ENCODE assay signal across 8 mouse cellular contexts in genomic region chr11:102087081-102087751, GRCm38 (mm10). TPM values are rescaled to one million over a fixed set of nuclear protein-coding genes. Genes with fewer than 3 reads are reported as not detected.
DNase-seq lines count a peak whose midpoint lies in the region; ATAC-seq lines count a peak whose summit lies in the region.

No protein-coding gene starts in this region.

- peak; percentile 17 for DNase-seq in adipocyte (ENCODE audit: low spot score)
- peak; percentile 94 for DNase-seq in embryo, embryonic 10 days (ENCODE audit: low spot score)
- peak; percentile 47 for DNase-seq in gastrocnemius, postnatal 10 days
- peak; percentile 76 to 87 for DNase-seq in left cerebral cortex, adult 9 months (ENCODE audit: low spot score in 2 of 2)
- peak; percentile 89 to 92 for DNase-seq in right cerebral cortex, postnatal 10 days (ENCODE audit: low spot score in 2 of 2)
- DNase-seq in urinary bladder, postnatal 14 days (ENCODE audit: low spot score), result peak; percentile 73

- H3K36me3 ChIP-seq in megakaryocyte, embryonic 14.5 days (replicated peaks; ENCODE audit: low read length), result peaks cover 12% of the 10 kb centered on the region

- H3K4me1 ChIP-seq in megakaryocyte, embryonic 14.5 days, result peaks cover 52% of the 10 kb centered on the region

- peak overlapping the region; percentile 91 for H3K4me3 ChIP-seq in megakaryocyte, embryonic 14.5 days (replicated peaks)

- peaks cover 56% of the 10 kb centered on the region for H3K27me3 ChIP-seq in megakaryocyte, embryonic 14.5 days (replicated peaks)

- peaks cover 25% of the 10 kb centered on the region for H3K9me3 ChIP-seq in megakaryocyte, embryonic 14.5 days

- ATAC-seq in inflammation-experienced regulatory T-cells, adult 6 months, result peak; percentile 84

RNA-seq across cellular contexts. Expression of gene Mpp2, which starts 1.1 kb away (rescaled TPM):
- total RNA-seq in gastrocnemius, postnatal 10 days (2021), result 1 to 10 TPM; 1.1 to 1.5 TPM
- 1 to 10 TPM; 1.8 to 6.9 (median 3.5) TPM for polyA plus RNA-seq in inflammation-experienced regulatory T-cells, adult 6 months (2017; shearing (Covaris generic))
- 7.0 and 10.2 TPM in 2 replicates for polyA plus RNA-seq in megakaryocyte, embryonic 14.5 days (2012; ENCODE audit: insufficient read depth, low replicate concordance)

RNA-seq across cellular contexts. Expression of gene Ppy, which starts 13.9 kb away (rescaled TPM):
- not detected for total RNA-seq in gastrocnemius, postnatal 10 days (2021)
- not detected for polyA plus RNA-seq in inflammation-experienced regulatory T-cells, adult 6 months (2017; shearing (Covaris generic))
- 2.3 TPM in 1 of 2 replicates, not detected in the other for polyA plus RNA-seq in megakaryocyte, embryonic 14.5 days (2012; ENCODE audit: insufficient read depth, low replicate concordance)

RNA-seq across cellular contexts. Expression of gene Pyy, which starts 20.4 kb away (rescaled TPM):
- total RNA-seq in gastrocnemius, postnatal 10 days (2021), result not detected
- not detected for polyA plus RNA-seq in inflammation-experienced regulatory T-cells, adult 6 months (2017; shearing (Covaris generic))
- not detected in 2 replicates for polyA plus RNA-seq in megakaryocyte, embryonic 14.5 days (2012; ENCODE audit: insufficient read depth, low replicate concordance)

RNA-seq across cellular contexts. Expression of gene Cd300lg, which starts 45.9 kb away (rescaled TPM):
- total RNA-seq in gastrocnemius, postnatal 10 days (2021), result 10 to 100 TPM; 18.0 to 20.4 TPM
- polyA plus RNA-seq in inflammation-experienced regulatory T-cells, adult 6 months (2017; shearing (Covaris generic)), result under 1 TPM in 1 of 3 experiments, not detected in 2; 0.14 TPM
- polyA plus RNA-seq in megakaryocyte, embryonic 14.5 days (2012; ENCODE audit: insufficient read depth, low replicate concordance), result not detected in 2 replicates

RNA-seq across cellular contexts. Expression of gene Nags, which starts 58.1 kb away (rescaled TPM):
- not detected for total RNA-seq in gastrocnemius, postnatal 10 days (2021)
- under 1 TPM in 1 of 3 experiments, not detected in 2; 0.28 TPM for polyA plus RNA-seq in inflammation-experienced regulatory T-cells, adult 6 months (2017; shearing (Covaris generic))
- polyA plus RNA-seq in megakaryocyte, embryonic 14.5 days (2012; ENCODE audit: insufficient read depth, low replicate concordance), result not detected in 2 replicates

Comparison
In these comparisons a context has a peak if more than half of its experiments do, and no peak if none do; other contexts are left out.
1. Peak in every context shown above with its lines: DNase-seq, ATAC-seq and H3K4me3 ChIP-seq.
2. DNase-seq: peak in every context shown above with its lines; median percentile 94 in embryo, embryonic 10 days; 90 in right cerebral cortex, postnatal 10 days; 82 in left cerebral cortex, adult 9 months; 73 in urinary bladder, postnatal 14 days; 47 in gastrocnemius, postnatal 10 days; 17 in adipocyte.